Mouse (Mus musculus) T-helper 1 cell (primary cell): Measurements from ENCODE around the gene Retreg1.

Source experiments
- in situ Hi-C: fragments of 300-600 bp; cut with MboI, MseI; formaldehyde crosslinking; loops from one replicate; pipeline ENCODE4 v1.15.1; 2025; ENCODE audit warnings: high pct_unique_total_duplicates

The Retreg1 gene

GRCm38 (mm10) chr15:25915574-25916205 lies 72.7 kb downstream of the Retreg1 start:
- in situ Hi-C loops = no loop called here

DNA sequence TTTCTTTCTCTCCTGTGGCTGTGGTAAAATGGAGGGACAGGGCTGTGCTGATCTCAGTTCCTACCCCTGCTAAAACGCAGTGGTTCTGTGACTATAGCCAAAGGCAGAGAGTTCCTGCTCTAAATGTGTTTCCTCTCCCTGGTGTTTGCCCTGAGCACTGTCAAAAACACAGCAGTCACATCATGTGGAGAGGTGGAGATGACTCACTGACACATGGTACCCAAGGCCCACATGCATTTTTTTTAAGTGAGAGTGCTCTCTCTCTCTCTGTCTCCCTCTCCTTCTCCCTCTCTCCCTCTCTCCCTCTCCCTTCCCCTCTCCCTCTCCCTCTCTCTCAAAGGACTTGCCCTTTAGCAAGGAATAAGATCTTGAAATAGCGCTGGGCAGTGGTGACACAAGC lies 73.3 kb downstream of the Retreg1 start:
- in situ Hi-C loops = no loop called here

- in situ Hi-C loops = no loop called here
Measured at GRCm38 (mm10) chr15:25918641-25919040, 75.7 kb downstream of the Retreg1 start.

- in situ Hi-C loops = no loop called here
Measured at GRCm38 (mm10) chr15:25919995-25920394, 77.0 kb downstream of the Retreg1 start.

GRCm38 (mm10) chr15:25920886-25921285 lies 77.9 kb downstream of the Retreg1 start:
- in situ Hi-C loops = no loop called here

GRCm38 (mm10) chr15:25922007-25922406 lies 79.0 kb downstream of the Retreg1 start:
- in situ Hi-C loops = no loop called here

DNA sequence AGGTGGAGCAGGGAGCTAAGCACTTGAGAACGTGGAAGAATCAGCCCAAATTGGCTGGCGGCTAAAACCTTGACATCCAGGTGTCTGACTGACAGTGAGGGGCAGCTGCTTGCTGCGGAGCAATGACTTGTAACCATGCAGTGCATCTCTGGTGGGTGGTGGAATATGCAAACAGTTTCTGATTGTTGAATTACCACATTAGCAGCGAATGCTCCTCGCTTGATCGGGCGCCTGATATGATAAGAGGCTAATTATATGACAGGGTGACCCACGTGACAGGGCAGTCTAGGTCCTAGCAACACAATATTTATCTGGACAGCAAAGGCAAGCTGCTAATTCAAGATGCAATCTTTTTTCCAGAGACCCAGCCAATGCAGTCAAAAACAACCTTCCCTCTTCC lies 80.9 kb downstream of the Retreg1 start:
- in situ Hi-C loops = no loop called here

GRCm38 (mm10) chr15:25926171-25926570 lies 83.2 kb downstream of the Retreg1 start:
- in situ Hi-C loops = no loop called here

- in situ Hi-C loops = no loop called here
Measured at GRCm38 (mm10) chr15:25927106-25927505, 84.1 kb downstream of the Retreg1 start.

DNA sequence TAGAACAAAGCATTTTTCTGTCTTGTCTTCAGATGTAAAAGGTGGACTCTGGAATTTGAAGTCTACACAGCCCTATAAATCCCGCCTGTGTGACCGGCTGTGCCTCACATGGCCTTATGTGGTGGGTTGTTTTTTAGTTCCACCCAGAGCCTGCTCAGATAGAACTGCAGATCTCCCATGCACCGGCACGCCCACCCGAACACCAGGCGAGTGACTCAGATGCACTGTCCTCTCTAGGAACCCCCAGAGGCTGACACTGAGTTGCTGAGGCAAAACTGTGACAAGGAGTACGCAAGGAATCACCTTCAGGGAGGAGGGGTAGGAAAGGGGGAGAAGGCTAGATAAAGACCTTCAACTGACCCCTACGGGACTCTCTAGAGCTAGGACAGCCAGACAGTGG lies 85.0 kb downstream of the Retreg1 start:
- in situ Hi-C loops = no loop called here

GRCm38 (mm10) chr15:25928831-25929230 lies 85.9 kb downstream of the Retreg1 start:
- in situ Hi-C loops = no loop called here

GRCm38 (mm10) chr15:25929518-25929917 lies 86.5 kb downstream of the Retreg1 start:
- in situ Hi-C loops = no loop called here

DNA sequence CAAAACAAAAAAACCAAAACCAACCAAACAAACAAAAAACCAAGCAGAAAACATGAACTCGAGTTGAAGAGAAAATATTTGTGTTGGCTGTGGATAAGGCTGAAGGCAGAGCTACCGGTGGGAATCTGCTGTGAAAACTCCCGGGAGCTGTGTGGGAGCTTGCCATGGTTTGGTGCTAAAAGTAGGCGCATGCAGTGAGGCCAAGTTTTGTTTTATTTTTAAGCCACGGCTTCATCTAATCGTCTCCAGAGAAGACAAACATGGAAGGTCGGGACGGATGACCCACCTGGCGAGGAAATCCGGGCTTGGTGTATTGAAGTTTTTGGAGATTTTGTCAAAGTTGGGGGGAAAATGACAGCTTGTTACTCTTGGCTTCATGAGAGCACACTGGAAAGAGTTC lies 87.0 kb downstream of the Retreg1 start:
- in situ Hi-C loops = loop anchor here (10.0 kb wide), 1 partner anchor 485 kb away; no protein-coding TSS in a partner anchor

GRCm38 (mm10) chr15:25930657-25931056 lies 87.7 kb downstream of the Retreg1 start:
- in situ Hi-C loops = loop anchor here (10.0 kb wide), 1 partner anchor 486 kb away; no protein-coding TSS in a partner anchor

GRCm38 (mm10) chr15:25932497-25932896 lies 89.5 kb downstream of the Retreg1 start:
- in situ Hi-C loops = loop anchor here (10.0 kb wide), 1 partner anchor 488 kb away; no protein-coding TSS in a partner anchor

DNA sequence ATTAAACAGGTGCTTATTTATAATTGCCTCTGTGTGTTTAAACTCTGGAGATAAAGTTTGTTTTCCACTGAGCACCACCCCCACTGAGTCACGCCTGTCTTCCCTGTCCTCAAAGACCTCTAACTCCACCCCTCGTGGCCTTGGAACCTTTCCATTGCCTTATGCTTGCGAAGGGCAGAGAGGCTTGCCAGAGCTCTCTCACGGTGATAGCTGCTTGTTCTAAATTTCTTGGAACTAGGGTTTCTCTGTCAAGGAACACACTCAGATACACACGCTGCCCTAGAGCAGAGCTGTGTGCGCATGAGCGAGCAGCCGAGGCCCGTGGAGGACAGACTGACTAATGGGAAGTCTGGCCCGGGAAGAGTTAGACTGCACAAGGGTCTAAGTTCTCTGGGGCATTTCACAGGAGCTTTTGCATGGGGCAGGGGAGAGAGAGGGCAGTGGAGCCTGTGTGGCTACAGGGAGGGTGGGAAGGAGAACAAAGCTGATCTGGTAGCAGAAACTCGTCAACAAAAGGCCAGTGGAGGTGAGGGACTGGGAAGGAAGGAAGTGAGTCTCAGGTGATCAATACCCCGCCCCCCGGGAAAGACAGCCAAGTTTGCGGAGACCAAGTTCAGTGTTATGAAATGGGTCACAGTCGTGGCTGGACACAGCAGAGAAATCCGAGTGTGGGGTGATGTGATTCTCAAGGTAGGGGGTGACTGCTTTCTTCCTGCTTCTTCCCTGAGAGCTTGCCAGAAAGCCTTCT lies 90.1 kb downstream of the Retreg1 start:
- in situ Hi-C loops = loop anchor here (10.0 kb wide), 1 partner anchor 488 kb away; no protein-coding TSS in a partner anchor

- in situ Hi-C loops = loop anchor here (10.0 kb wide), 1 partner anchor 489 kb away; no protein-coding TSS in a partner anchor
Measured at GRCm38 (mm10) chr15:25933685-25934108, 90.7 kb downstream of the Retreg1 start.

DNA sequence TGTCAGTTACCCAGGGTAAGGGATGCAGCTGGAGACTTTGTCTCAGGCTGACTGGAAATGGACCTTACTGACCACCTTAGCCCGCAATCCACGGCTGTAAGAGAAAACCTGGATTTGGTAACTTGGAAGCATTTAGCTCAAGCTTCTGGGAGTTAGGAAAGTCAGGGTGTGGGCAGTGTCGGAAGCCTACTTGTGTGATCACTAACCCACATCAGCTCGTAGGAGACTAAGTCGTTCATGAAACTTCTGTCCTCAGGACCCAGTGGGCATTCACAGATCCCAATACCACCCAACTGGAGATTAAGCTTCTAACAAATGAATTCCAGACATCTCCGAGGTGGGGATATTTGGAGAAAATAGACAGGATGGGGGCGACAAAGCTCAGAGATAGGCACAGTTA lies 91.4 kb downstream of the Retreg1 start:
- in situ Hi-C loops = loop anchor here (10.0 kb wide), 1 partner anchor 490 kb away; no protein-coding TSS in a partner anchor

DNA sequence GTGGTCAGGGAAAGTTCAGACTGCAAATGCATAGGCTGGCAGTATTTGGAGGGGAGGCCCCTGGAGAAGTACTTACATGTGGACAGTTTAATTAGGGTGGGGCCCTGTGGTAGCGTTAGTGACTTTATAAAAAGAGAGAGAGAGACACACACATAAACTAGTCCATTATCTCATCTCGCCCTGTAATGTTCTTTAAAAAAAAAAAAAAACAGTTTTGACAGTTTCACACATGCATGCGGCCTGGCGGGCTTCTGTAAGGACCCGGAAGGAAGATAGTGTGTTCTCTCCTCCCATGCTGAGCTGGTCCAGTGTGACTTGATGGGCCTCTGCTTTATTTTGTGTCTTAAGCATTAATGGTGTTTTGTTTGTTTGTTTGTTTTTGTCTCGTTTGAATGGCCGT lies 95.5 kb downstream of the Retreg1 start:
- in situ Hi-C loops = loop anchor here (10.0 kb wide), 1 partner anchor 494 kb away; no protein-coding TSS in a partner anchor

DNA sequence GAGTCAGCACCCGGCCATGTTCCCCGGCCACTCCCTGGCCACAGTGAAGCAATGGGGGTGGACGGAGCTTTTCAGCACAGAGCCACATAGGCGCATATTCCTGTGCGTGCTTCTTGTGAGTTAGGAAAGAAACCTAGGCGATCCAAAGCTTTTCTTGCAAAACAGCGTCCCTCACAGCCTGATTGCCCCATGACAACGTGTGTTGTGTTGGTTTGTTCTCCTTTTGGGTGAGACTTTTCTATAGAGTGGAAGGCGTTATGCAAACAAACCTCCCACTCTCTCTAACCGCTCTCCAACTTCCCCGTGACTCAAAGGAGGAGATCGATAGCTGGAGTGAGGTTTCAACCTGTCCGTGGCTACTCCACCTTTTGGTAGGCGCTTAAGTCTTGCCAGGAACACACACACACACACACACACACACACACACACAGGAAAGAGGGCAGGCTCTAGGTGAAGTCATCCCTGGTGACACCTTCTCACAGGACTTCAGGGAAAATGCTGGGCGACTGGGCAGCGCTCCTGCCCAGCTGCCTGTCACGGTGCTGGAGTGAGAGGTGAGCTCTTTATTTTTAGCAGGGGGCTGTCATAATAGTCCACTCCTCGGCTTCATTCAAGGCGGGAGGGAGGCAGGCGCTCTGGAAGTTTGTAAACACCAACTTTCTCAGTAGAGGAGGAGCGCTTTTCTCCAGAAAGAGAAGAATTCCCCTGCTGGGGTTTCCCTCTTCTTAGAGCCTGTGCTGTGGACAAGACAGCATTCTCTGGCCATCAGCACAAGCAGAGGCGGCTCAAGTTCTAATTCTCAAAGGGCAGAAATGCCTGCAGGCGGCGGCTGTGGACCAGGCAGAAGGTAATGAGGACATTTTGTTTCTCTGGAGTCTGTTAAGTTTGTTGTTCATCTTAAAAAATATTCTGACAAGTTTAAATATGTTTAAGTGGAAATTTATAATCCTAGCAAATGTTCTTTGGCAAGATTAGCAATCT lies 97.7 kb downstream of the Retreg1 start:
- in situ Hi-C loops = loop anchor here (5.0 kb wide), 1 partner anchor 37 kb away; no protein-coding TSS in a partner anchor

DNA sequence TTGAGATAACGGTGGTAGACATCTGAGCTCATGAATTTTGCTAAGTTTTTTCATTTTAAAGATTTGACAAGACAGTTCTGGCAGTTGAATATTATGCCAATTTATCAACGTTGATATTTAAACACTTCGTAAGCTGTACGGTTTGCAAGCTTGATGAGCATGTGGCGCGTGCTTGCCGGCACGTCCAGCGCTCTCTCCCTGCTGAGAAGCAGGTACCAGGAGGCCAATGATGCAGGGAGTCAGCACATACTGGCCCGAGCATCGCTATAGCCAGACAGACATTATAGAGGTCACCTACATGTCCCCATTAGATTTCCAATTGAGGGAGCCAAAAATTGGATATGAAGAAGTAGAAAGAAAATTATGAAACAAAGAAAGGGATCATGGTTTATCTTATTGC lies 98.5 kb downstream of the Retreg1 start:
- in situ Hi-C loops = loop anchor here (5.0 kb wide), 1 partner anchor 36 kb away; no protein-coding TSS in a partner anchor
